Mouse (Mus musculus) kidney, adult 2 months (tissue): ENCODE measurements around the gene Psmc3. TPM values are rescaled to one million over a fixed set of nuclear protein-coding genes. Genes with fewer than 3 reads are reported as not detected.
A peak's percentile ranks its signal among the peaks of the same experiment; 100 is the strongest.

ENCODE experiments used
- DNase-seq: peaks from one replicate; pipeline ENCODE4 v3.0.0; 2021
- H3K27ac ChIP-seq: fragments of 200-500 bp; 2 replicates; pipeline ENCODE4 v1.5.1; 2012; ENCODE audit warnings: low read depth, low read length, control low read depth, inconsistent platforms; ENCODE audit not compliant: insufficient read depth
- H3K27me3 ChIP-seq: fragments of 200-500 bp; replicated peaks from 2 replicates; pipeline ENCODE4 v1.6.1; 2012; ENCODE audit warnings: mild to moderate bottlenecking, moderate library complexity, low read length, inconsistent platforms; ENCODE audit not compliant: control insufficient read depth, insufficient read depth
- H3K36me3 ChIP-seq: fragments of 200-500 bp; 2 replicates; pipeline ENCODE4 v1.6.1; 2012; ENCODE audit warnings: mild to moderate bottlenecking, moderate library complexity, low read length, inconsistent platforms; ENCODE audit not compliant: control insufficient read depth, insufficient read depth
- H3K4me1 ChIP-seq: fragments of 200-500 bp; 2 replicates; pipeline ENCODE4 v1.6.1; 2011; ENCODE audit warnings: low read length; ENCODE audit not compliant: control insufficient read depth, insufficient read depth
- H3K4me3 ChIP-seq: fragments of 200-500 bp; 2 replicates; pipeline ENCODE4 v1.5.1; 2011; ENCODE audit warnings: mild to moderate bottlenecking, low read depth, low read length, control low read depth; ENCODE audit not compliant: insufficient read depth
- CTCF ChIP-seq: fragments of 200-500 bp; conservative IDR thresholded peaks from 2 replicates; pipeline ENCODE4 v1.5.1; 2011; ENCODE audit warnings: low read depth, mild to moderate bottlenecking, control low read depth, low read length, moderate library complexity, mixed read lengths; ENCODE audit not compliant: insufficient read depth, insufficient read length
- POLR2A ChIP-seq: fragments of 200-500 bp; IDR thresholded peaks from one replicate; pipeline ENCODE4 v1.6.1; 2011; ENCODE audit warnings: low read depth, low read length, control low read depth
- WGBS: fragments of 180-500 bp; shearing (Covaris S2); methylation state at CpG from one replicate; pipeline ENCODE4 v1.1.7; 2018; 5-methylcytosine and 5-hydroxymethylcytosine counted together
- polyA plus RNA-seq: library from polyadenylated mRNA; depleted of rRNA; stranded (reverse); fragments of >200 nt; gene quantifications from 2 replicates; pipeline ENCODE4 v1.2.3, GENCODE M21; 2012; rRNA removed

Gene Psmc3
- polyA plus RNA-seq, 1 experiment, result 127 TPM

DNA sequence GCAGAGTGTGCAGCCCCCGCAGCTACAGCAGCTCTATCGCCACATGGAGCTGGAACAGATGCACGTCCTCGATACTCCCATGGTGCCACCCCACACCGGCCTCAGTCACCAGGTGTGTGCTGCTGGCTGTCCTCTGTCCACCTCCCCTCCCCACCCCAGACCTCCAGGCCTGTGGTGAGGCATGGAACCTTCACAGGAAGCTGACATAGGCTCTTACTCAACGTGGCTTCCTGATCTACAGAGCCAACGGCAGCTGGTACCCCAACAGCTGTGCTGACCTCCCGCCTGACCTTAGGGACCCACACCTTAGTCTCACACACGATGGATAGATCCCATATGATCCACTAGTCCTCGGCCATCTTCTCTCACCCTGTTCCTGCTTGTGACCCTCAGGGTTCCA is 59.5 kb downstream of the Psmc3 start:
- TF ChIP-seq POLR2A (no peak), CTCF (no peak)
- DNase-seq, result no peak
- Histone ChIP-seq H3K4me3 (no peak overlapping the region), H3K4me1 (no peaks in the 10 kb centered on the region), H3K27ac (peak overlapping the region; percentile 82), H3K36me3 (no peaks in the 10 kb centered on the region), H3K27me3 (no peaks in the 10 kb centered on the region)
- whole genome bisulfite sequencing, result 73% methylated on average over 10 of the region's 10 CpGs

- Histone ChIP-seq H3K36me3 (no peaks in the 10 kb centered on the region), H3K27me3 (no peaks in the 10 kb centered on the region), H3K4me1 (no peaks in the 10 kb centered on the region), H3K27ac (no peak overlapping the region), H3K4me3 (no peak overlapping the region)
- WGBS, result 87% methylated on average over 6 of the region's 6 CpGs
- TF ChIP-seq POLR2A (no peak), CTCF (no peak)
- DNase-seq, result no peak
Measured at GRCm38 (mm10) chr2:91113852-91114251, 60.0 kb downstream of the Psmc3 start.

DNA sequence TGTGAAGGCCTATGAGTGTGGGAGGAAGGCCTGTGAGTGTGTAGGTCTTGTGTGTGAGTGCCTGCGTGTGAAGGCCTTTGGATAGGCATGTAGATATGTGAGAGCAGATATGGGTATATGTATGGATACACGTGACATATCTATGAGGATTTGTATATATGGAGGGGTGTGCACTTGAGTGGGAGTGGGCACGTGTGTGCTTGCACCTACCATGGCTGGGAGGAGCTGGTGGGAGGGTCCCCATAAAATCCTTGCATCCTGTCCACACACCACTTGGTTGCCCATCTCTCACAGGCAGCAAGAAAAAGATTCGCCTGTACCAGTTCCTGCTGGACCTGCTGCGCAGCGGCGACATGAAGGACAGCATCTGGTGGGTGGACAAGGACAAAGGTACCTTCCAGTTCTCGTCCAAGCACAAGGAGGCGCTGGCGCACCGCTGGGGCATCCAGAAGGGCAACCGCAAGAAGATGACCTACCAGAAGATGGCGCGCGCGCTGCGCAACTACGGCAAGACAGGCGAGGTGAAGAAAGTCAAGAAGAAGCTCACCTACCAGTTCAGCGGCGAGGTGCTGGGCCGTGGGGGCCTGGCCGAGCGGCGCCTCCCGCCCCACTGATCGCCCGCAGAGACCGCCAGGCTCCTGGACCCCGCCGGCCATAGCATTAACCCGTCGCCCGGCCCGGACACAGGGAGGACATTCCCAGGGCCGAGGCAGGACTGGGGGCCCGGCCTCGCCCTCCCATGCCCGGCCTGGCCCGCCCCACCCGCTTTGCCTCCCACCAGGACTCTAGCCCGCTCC is 61.2 kb downstream of the Psmc3 start:
- Histone ChIP-seq H3K27me3 (no peaks in the 10 kb centered on the region), H3K36me3 (no peaks in the 10 kb centered on the region), H3K4me3 (no peak overlapping the region), H3K27ac (no peak overlapping the region), H3K4me1 (no peaks in the 10 kb centered on the region)
- no peak for TF ChIP-seq POLR2A
- peak; percentile 100 for TF ChIP-seq CTCF
- 11% methylated on average over 42 of the region's 42 CpGs for WGBS
- peak; percentile 97 for DNase-seq

GRCm38 (mm10) chr2:91115578-91115970 is 61.8 kb downstream of the Psmc3 start:
- no peak overlapping the region for H3K4me3 ChIP-seq
- TF ChIP-seq CTCF (no peak), POLR2A (no peak)
- H3K27me3 ChIP-seq, result no peaks in the 10 kb centered on the region
- no peaks in the 10 kb centered on the region for H3K36me3 ChIP-seq
- no peak for DNase-seq
- no peak overlapping the region for H3K27ac ChIP-seq
- WGBS, result 52% methylated on average over 12 of the region's 12 CpGs
- no peaks in the 10 kb centered on the region for H3K4me1 ChIP-seq

Other genes with a start within 250 kb of the Psmc3 start
- gene Mtch2, start 206.9 kb upstream of the Psmc3 start, polyA plus RNA-seq, result 109 and 144 TPM in 2 replicates
- gene C1qtnf4, start 168.1 kb upstream of the Psmc3 start, polyA plus RNA-seq, result 9.9 and 11.1 TPM in 2 replicates
- gene Kbtbd4, start 149.3 kb upstream of the Psmc3 start, polyA plus RNA-seq, result 18.8 and 19.0 TPM in 2 replicates
- 344 and 416 TPM in 2 replicates for gene Ndufs3, start 149.2 kb upstream of the Psmc3 start, polyA plus RNA-seq
- 40.5 and 40.6 TPM in 2 replicates for gene Celf1, start 113.6 kb upstream of the Psmc3 start, polyA plus RNA-seq
- gene Rapsn, start 18.4 kb upstream of the Psmc3 start, polyA plus RNA-seq, result 7.0 TPM in 2 replicates
- 87.2 and 103 TPM in 2 replicates for gene Slc39a13, start 16.4 kb downstream of the Psmc3 start, polyA plus RNA-seq
- 12.9 and 17.4 TPM in 2 replicates for gene Spi1, start 28.4 kb downstream of the Psmc3 start, polyA plus RNA-seq
- 0.14 and 0.24 TPM in 2 replicates for gene Mybpc3, start 64.1 kb downstream of the Psmc3 start, polyA plus RNA-seq
- gene Madd, start 129.8 kb downstream of the Psmc3 start, polyA plus RNA-seq, result 12.7 and 14.7 TPM in 2 replicates
- gene Nr1h3, start 148.8 kb downstream of the Psmc3 start, polyA plus RNA-seq, result 92.2 and 106 TPM in 2 replicates
- gene Acp2, start 148.9 kb downstream of the Psmc3 start, polyA plus RNA-seq, result 27.0 and 31.7 TPM in 2 replicates
- gene Ddb2, start 183.0 kb downstream of the Psmc3 start, polyA plus RNA-seq, result 11.5 and 11.7 TPM in 2 replicates
- gene Pacsin3, start 201.9 kb downstream of the Psmc3 start, polyA plus RNA-seq, result 30.2 and 33.3 TPM in 2 replicates
- gene Arfgap2, start 211.0 kb downstream of the Psmc3 start, polyA plus RNA-seq, result 32.7 and 38.4 TPM in 2 replicates